Mouse (Mus musculus) spleen, adult 2 months (tissue): ENCODE data around the gene Hlcs.

Experiments
- CTCF ChIP-seq: fragments of 200-500 bp; IDR thresholded peaks from 2 replicates; pipeline ENCODE4 v1.5.1; 2011; ENCODE audit warnings: mild to moderate bottlenecking, inconsistent platforms; ENCODE audit not compliant: insufficient read depth, insufficient read length, insufficient replicate concordance; ENCODE audit errors: extremely low read depth
- POLR2A ChIP-seq: fragments of 200-500 bp; IDR thresholded peaks from 2 replicates; pipeline ENCODE4 v1.6.1; 2011; ENCODE audit warnings: low read depth, low read length, inconsistent platforms

- TF ChIP-seq CTCF (no peak), POLR2A (no peak)
These were observed 50.9 kb downstream of the Hlcs start for GRCm38 (mm10) chr16:94262501-94262900.
